Mouse (Mus musculus) hindbrain, embryonic 15.5 days (tissue): ENCODE results near the gene Olfr504. TPM values are rescaled to one million over a fixed set of nuclear protein-coding genes. Genes with fewer than 3 reads are reported as not detected.
"Not testable (repeated sequence)": the region's sequence is repeated elsewhere in the genome, so short reads cannot be mapped to it uniquely, and the experiment has no call there.

ENCODE experiments used
- ATAC-seq: fragments of 200-750 bp; cut with Nextera tagmentation; 2 replicates; pipeline ENCODE4 v1.8.0; 2017; ENCODE audit warnings: low read depth, moderate number of reproducible peaks, moderate TSS enrichment; ENCODE audit not compliant: low FRiP score
- H3K27ac ChIP-seq: fragments of 300-500 bp; sonication (generic); replicated peaks from 2 replicates; pipeline ENCODE4 v1.5.1; 2015; ENCODE audit warnings: mild to moderate bottlenecking, inconsistent platforms
- H3K27me3 ChIP-seq: fragments of 300-500 bp; sonication (generic); 2 replicates; pipeline ENCODE4 v1.6.1; 2015; ENCODE audit warnings: control low read depth, inconsistent platforms
- H3K36me3 ChIP-seq: fragments of 300-500 bp; sonication (generic); 2 replicates; pipeline ENCODE4 v1.6.1; 2015; ENCODE audit warnings: control low read depth, inconsistent platforms
- H3K4me1 ChIP-seq: fragments of 300-500 bp; sonication (generic); replicated peaks from 2 replicates; pipeline ENCODE4 v1.6.1; 2015; ENCODE audit warnings: control low read depth, inconsistent platforms
- H3K4me2 ChIP-seq: fragments of 300-500 bp; sonication (generic); 2 replicates; pipeline ENCODE4 v1.6.1; 2015; ENCODE audit warnings: moderate library complexity, mild to moderate bottlenecking, inconsistent platforms
- H3K4me3 ChIP-seq: fragments of 300-500 bp; sonication (generic); 2 replicates; pipeline ENCODE4 v1.5.1; 2015; ENCODE audit warnings: mild to moderate bottlenecking, inconsistent platforms
- H3K9ac ChIP-seq: fragments of 300-500 bp; sonication (generic); 2 replicates; pipeline ENCODE4 v1.6.1; 2015; ENCODE audit warnings: inconsistent platforms
- H3K9me3 ChIP-seq: fragments of 300-500 bp; sonication (generic); 2 replicates; pipeline ENCODE4 v1.6.1; 2016; ENCODE audit warnings: control low read depth, inconsistent platforms
- WGBS: fragments of 180-500 bp; shearing (Covaris S2); methylation state at CpG from one replicate; pipeline ENCODE4 v1.1.7; 2015; 5-methylcytosine and 5-hydroxymethylcytosine counted together
- polyA plus RNA-seq: library from polyadenylated mRNA; unstranded; fragments of >200 nt; fragmentation: Nextera tagmentation; extraction: Ambion mirVana; gene quantifications from 2 replicates; pipeline ENCODE4 v1.2.1, GENCODE M21; 2015

Gene Olfr504
- polyA plus RNA-seq: not detected in 2 replicates

- no peak within 1 kb of the TSS for H3K4me3 ChIP-seq
- whole genome bisulfite sequencing: 89% methylated on average over 1 of the region's 1 CpGs
- ATAC-seq: no peak
- H3K27ac ChIP-seq: no peak within 1 kb of the TSS
- H3K36me3 ChIP-seq: no peaks in the 10 kb centered on the region
- no peaks in the 10 kb centered on the region for H3K27me3 ChIP-seq
- H3K4me1 ChIP-seq: no peaks in the 10 kb centered on the region
- H3K9ac ChIP-seq: no peak within 1 kb of the TSS
- H3K4me2 ChIP-seq: no peak within 1 kb of the TSS
- no peaks in the 10 kb centered on the region for H3K9me3 ChIP-seq
Measured at GRCm38 (mm10) chr7:108565693-108566092, at the start of gene Olfr504. TSS of gene Olfr504 (minus strand) at chr7:108565793.

DNA sequence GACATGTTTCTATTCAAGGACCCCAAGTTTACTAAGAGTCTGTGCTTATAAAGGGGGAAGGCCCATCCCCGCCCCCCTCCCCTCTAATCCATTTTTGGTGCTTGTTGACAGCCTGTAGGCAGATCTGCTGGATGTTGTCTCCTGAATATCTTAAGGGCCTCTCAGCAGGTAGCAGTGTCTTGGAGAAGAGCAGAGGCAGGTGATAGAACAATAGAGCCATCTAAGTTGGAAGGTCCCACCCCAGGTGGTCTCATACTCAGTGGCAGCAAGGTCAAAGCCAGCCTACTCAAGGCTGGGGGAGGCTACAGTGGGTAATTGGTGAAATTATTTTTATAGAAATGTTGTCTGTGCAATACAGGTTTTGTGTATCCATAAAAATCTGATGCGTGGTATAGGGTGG is 48.5 kb upstream of the Olfr504 start:
- Histone ChIP-seq H3K4me3 (no peak overlapping the region), H3K9ac (no peak overlapping the region), H3K4me1 (no peaks in the 10 kb centered on the region), H3K4me2 (no peak overlapping the region), H3K36me3 (no peaks in the 10 kb centered on the region), H3K9me3 (no peaks in the 10 kb centered on the region), H3K27ac (no peak overlapping the region), H3K27me3 (no peaks in the 10 kb centered on the region)
- ATAC-seq: no peak
- WGBS: 87% methylated on average over 2 of the region's 2 CpGs

- H3K36me3 ChIP-seq: no peaks in the 10 kb centered on the region
- no peaks in the 10 kb centered on the region for H3K27me3 ChIP-seq
- no peak within 1 kb of the TSS for H3K9ac ChIP-seq
- no peaks in the 10 kb centered on the region for H3K9me3 ChIP-seq
- H3K4me2 ChIP-seq: no peak within 1 kb of the TSS
- no peak for ATAC-seq
- no peak within 1 kb of the TSS for H3K4me3 ChIP-seq
- H3K27ac ChIP-seq: no peak within 1 kb of the TSS
- H3K4me1 ChIP-seq: no peaks in the 10 kb centered on the region
Measured at GRCm38 (mm10) chr7:108610487-108610886, 44.9 kb upstream of the Olfr504 start, which contains the start of gene Olfr506. TSS of gene Olfr506 (plus strand) at chr7:108610787.

DNA sequence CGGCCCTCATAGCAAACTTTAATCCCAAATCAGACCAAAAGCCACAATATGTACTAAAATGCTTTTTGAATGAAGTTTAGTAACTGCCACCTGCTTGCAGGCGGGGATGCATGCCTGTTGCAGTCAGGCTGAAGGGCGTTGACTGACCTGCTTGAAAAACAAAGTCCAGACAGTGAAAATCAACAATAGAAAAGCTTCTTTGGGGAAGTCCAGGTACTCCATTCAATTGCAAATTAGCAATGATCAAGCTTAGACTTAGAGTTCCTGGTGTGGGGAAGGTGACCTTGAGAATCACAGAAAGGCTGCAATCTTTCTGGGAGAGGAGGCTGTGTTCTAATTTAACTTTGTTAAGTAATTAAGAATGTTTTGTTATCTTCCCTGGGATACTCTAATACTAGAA is 36.3 kb upstream of the Olfr504 start:
- H3K27me3 ChIP-seq, H3K9me3 ChIP-seq, H3K4me3 ChIP-seq, H3K4me1 ChIP-seq, ATAC-seq, H3K27ac ChIP-seq, H3K4me2 ChIP-seq, H3K9ac ChIP-seq, H3K36me3 ChIP-seq: not testable (repeated sequence)
- 84% methylated on average over 3 of the region's 3 CpGs for WGBS

DNA sequence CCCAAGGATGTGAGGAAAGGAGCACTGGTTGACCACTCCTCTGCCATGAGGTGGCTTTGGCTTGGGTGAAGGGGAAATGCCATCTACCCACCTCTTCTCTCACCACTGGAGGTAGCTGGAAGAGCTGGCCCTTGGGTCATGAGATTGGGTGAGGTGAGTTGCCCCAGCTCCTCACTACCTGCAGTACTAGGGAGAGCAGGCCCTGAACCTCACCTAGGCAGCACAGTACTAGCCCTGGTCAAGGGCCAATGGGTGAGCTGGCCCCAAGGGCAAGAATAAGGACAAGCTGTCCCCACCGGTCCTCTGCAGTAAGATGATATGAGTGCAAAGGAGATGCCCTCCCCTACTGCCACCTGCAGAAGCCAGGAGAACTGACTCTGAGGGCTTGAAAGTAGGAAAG is 24.2 kb upstream of the Olfr504 start:
- no peak overlapping the region for H3K27ac ChIP-seq
- H3K4me3 ChIP-seq: no peak overlapping the region
- H3K4me1 ChIP-seq: no peaks in the 10 kb centered on the region
- no peak overlapping the region for H3K9ac ChIP-seq
- no peaks in the 10 kb centered on the region for H3K27me3 ChIP-seq
- no peaks in the 10 kb centered on the region for H3K9me3 ChIP-seq
- no peak overlapping the region for H3K4me2 ChIP-seq
- WGBS: 96% methylated on average over 1 of the region's 1 CpGs
- ATAC-seq: no peak
- H3K36me3 ChIP-seq: no peaks in the 10 kb centered on the region

- H3K27ac ChIP-seq, H3K36me3 ChIP-seq, H3K4me2 ChIP-seq, H3K9me3 ChIP-seq, H3K9ac ChIP-seq, H3K4me3 ChIP-seq, H3K27me3 ChIP-seq, ATAC-seq, H3K4me1 ChIP-seq: not testable (repeated sequence)
- WGBS: 70% methylated on average over 1 of the region's 1 CpGs
Measured at GRCm38 (mm10) chr7:108544227-108544626, 21.4 kb downstream of the Olfr504 start, which contains the start of gene Olfr503. TSS of gene Olfr503 (plus strand) at chr7:108544527.

DNA sequence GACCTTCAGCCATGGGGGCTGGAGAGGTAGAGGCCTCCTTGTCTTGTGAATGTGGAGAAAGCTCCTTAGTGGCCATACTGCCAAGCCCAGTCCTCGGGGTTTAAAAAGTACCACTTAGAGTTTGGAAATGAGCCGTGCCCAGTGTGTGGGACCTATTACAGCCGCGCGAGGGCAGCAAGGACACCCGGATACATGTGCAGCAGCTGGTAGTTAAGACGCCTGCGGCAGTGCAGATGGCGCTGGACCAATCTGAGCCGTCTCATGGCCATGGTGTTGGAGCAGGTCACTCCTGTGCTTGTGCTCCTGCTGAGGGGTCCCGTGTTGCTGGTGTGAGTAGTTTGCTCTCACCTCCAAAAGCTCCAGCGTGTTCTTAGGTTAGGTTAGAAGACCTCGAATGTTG is 23.2 kb downstream of the Olfr504 start:
- Histone ChIP-seq H3K9ac (no peak overlapping the region), H3K4me3 (no peak overlapping the region), H3K27me3 (no peaks in the 10 kb centered on the region), H3K9me3 (no peaks in the 10 kb centered on the region), H3K36me3 (no peaks in the 10 kb centered on the region), H3K27ac (no peak overlapping the region), H3K4me1 (no peaks in the 10 kb centered on the region), H3K4me2 (no peak overlapping the region)
- no peak for ATAC-seq
- 89% methylated on average over 13 of the region's 13 CpGs for WGBS

- no peak for ATAC-seq
- Histone ChIP-seq H3K27ac (no peak within 1 kb of the TSS), H3K9ac (no peak within 1 kb of the TSS), H3K4me2 (no peak within 1 kb of the TSS), H3K27me3 (no peaks in the 10 kb centered on the region), H3K4me3 (no peak within 1 kb of the TSS), H3K9me3 (no peaks in the 10 kb centered on the region), H3K36me3 (no peaks in the 10 kb centered on the region), H3K4me1 (no peaks in the 10 kb centered on the region)
- 73% methylated on average over 1 of the region's 1 CpGs for WGBS
Measured at GRCm38 (mm10) chr7:108524965-108525364, 40.6 kb downstream of the Olfr504 start, which contains the start of gene Olfr502. TSS of gene Olfr502 (minus strand) at chr7:108525065.

Other genes with a start within 250 kb of the Olfr504 start
- gene Olfr492, start 242.1 kb downstream of the Olfr504 start, polyA plus RNA-seq: not detected in 2 replicates
- not detected in 2 replicates for gene Olfr493, start 218.8 kb downstream of the Olfr504 start, polyA plus RNA-seq
- gene Olfr494, start 200.5 kb downstream of the Olfr504 start, polyA plus RNA-seq: not detected in 2 replicates
- not detected in 2 replicates for gene Olfr495, start 172.6 kb downstream of the Olfr504 start, polyA plus RNA-seq
- not detected in 2 replicates for gene Olfr497, start 145.4 kb downstream of the Olfr504 start, polyA plus RNA-seq
- not detected in 2 replicates for gene Olfr498, start 100.5 kb downstream of the Olfr504 start, polyA plus RNA-seq
- gene Olfr502, start 40.7 kb downstream of the Olfr504 start, polyA plus RNA-seq: not detected in 2 replicates
- not detected in 2 replicates for gene Olfr503, start 21.3 kb downstream of the Olfr504 start, polyA plus RNA-seq
- not detected in 2 replicates for gene Olfr506, start 45.0 kb upstream of the Olfr504 start, polyA plus RNA-seq
- not detected in 2 replicates for gene Olfr507, start 56.0 kb upstream of the Olfr504 start, polyA plus RNA-seq
- gene Olfr508, start 64.2 kb upstream of the Olfr504 start, polyA plus RNA-seq: not detected in 2 replicates
- gene Olfr509, start 86.1 kb upstream of the Olfr504 start, polyA plus RNA-seq: 0.04 TPM in 1 of 2 replicates, not detected in the other
- gene Olfr510, start 100.6 kb upstream of the Olfr504 start, polyA plus RNA-seq: not detected in 2 replicates
- not detected in 2 replicates for gene Olfr512, start 147.5 kb upstream of the Olfr504 start, polyA plus RNA-seq
- not detected in 2 replicates for gene Olfr513, start 185.2 kb upstream of the Olfr504 start, polyA plus RNA-seq